Mouse (Mus musculus) lung, adult 2 months (tissue): Measurements from ENCODE around the gene Rps9. TPM values are rescaled to one million over a fixed set of nuclear protein-coding genes. Genes with fewer than 3 reads are reported as not detected.
"Not testable (repeated sequence)": the region's sequence is repeated elsewhere in the genome, so short reads cannot be mapped to it uniquely, and the experiment has no call there.

Source experiments
- DNase-seq: peaks from one replicate; pipeline ENCODE4 v3.0.0; 2022
- H3K4me1 ChIP-seq: fragments of 200-500 bp; 2 replicates; pipeline ENCODE4 v1.6.1; 2011; ENCODE audit warnings: low read length; ENCODE audit not compliant: control insufficient read depth, insufficient read depth
- H3K4me3 ChIP-seq: fragments of 200-500 bp; replicated peaks from 2 replicates; pipeline ENCODE3; 2011; ENCODE audit warnings: low read depth, mild to moderate bottlenecking, control low read depth, low read length; ENCODE audit errors: extremely low read depth
- CTCF ChIP-seq: fragments of 200-500 bp; IDR thresholded peaks from 2 replicates; pipeline ENCODE4 v1.5.1; 2011; ENCODE audit warnings: mild to moderate bottlenecking, low read length, control low read depth; ENCODE audit not compliant: insufficient read depth
- POLR2A ChIP-seq: fragments of 200-500 bp; IDR thresholded peaks from 2 replicates; pipeline ENCODE4 v1.6.1; 2011; ENCODE audit warnings: low read depth, mild to moderate bottlenecking, control low read depth, low read length, borderline replicate concordance; ENCODE audit errors: extremely low read depth
- WGBS: fragments of 180-500 bp; shearing (Covaris S2); methylation state at CpG from one replicate; pipeline ENCODE4 v1.1.7; 2018; 5-methylcytosine and 5-hydroxymethylcytosine counted together
- polyA plus RNA-seq: library from polyadenylated mRNA; depleted of rRNA; stranded (reverse); fragments of >200 nt; gene quantifications from 2 replicates; pipeline ENCODE4 v1.2.3, GENCODE M21; 2012; rRNA removed

Rps9 gene
- polyA plus RNA-seq, 1 experiment: 1,126 TPM

DNA sequence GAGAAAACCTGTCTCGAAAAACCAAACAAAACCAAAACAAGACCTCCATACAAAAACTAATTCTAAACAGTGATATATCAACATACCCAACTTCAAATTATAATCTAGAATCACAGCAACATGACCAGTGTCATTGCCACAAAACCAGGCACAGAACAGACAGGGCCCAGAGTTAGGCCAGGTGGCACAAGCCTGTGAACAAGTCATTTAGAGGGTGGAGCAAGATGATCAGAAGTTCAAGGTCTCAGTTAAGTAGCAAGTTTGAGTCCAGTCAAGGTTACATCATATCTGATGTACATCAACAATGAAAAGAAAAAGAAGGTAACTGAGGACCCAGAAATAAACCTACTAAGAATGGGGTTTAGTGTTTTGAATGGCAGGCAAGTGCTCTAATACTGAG is 5.2 kb downstream of the Rps9 start:
- H3K4me1 ChIP-seq: peaks cover 16% of the 10 kb centered on the region
- WGBS: 79% methylated on average over 1 of the region's 1 CpGs
- no peak overlapping the region for H3K4me3 ChIP-seq
- no peak for DNase-seq
- TF ChIP-seq POLR2A (no peak), CTCF (no peak)

DNA sequence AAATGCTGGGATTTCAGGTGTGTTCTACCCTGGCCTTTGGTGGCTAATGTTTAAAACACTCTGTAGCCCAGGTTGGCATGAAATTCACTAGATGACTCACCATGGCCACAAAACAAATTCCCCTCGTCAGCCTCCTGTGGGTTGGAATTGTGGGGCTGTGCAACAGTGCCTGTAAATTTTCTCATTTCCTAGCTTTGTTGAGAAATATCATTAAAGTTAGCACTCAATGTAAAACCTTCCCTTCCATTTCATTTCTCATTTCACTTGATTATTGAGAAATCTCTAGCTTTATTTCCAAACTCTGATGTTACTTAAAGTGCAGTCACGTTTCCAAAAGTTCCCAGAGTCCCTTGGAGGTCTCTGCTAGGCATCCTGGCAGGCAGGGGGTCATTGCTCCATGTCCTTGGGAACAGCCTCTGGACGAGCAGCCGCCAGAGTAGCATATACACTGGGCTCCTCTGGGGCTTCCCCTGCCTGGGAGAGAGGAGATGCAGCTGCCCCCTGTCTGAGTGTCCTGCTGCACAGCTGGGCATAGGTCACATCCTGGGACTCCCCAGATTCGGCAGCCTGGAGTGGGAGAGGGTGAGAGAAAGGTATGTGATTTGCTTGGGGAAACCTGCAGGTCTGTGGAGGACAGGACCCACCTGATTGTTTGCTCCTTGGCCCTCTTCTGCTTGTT is 8.6 kb downstream of the Rps9 start:
- DNase-seq: no peak
- no peak overlapping the region for H3K4me3 ChIP-seq
- 32% methylated on average over 5 of the region's 5 CpGs for WGBS
- no peaks in the 10 kb centered on the region for H3K4me1 ChIP-seq
- TF ChIP-seq CTCF: no peak
- TF ChIP-seq POLR2A: no peak

GRCm38 (mm10) chr7:3715249-3715648 is 11.5 kb downstream of the Rps9 start:
- DNase-seq: no peak
- Histone ChIP-seq H3K4me3 (no peak overlapping the region), H3K4me1 (no peaks in the 10 kb centered on the region)
- no peak for TF ChIP-seq POLR2A
- no peak for TF ChIP-seq CTCF
- 25% methylated on average over 1 of the region's 1 CpGs for WGBS

GRCm38 (mm10) chr7:3720268-3720667 is 16.5 kb downstream of the Rps9 start, which contains the start of gene Pirb:
Gene Pirb, minus strand, starts transcription at chr7:3720391.
- H3K4me3 ChIP-seq, H3K4me1 ChIP-seq, DNase-seq: not testable (repeated sequence)
- 40% methylated on average over 1 of the region's 3 CpGs for WGBS

- not testable (repeated sequence) for DNase-seq, H3K4me1 ChIP-seq, H3K4me3 ChIP-seq
Observed at GRCm38 (mm10) chr7:3725459-3725858, 21.7 kb downstream of the Rps9 start.

- DNase-seq, H3K4me1 ChIP-seq, H3K4me3 ChIP-seq: not testable (repeated sequence)
- WGBS: no CpG with 5 or more reads among the region's 1 CpGs
Observed at GRCm38 (mm10) chr7:3732675-3733074, 28.9 kb downstream of the Rps9 start.

Other genes with a start within 250 kb of the Rps9 start
- gene Tarm1, start 201.4 kb upstream of the Rps9 start, polyA plus RNA-seq: 0.07 and 0.25 TPM in 2 replicates
- 0.18 and 0.28 TPM in 2 replicates for gene Oscar, start 87.8 kb upstream of the Rps9 start, polyA plus RNA-seq
- 151 and 167 TPM in 2 replicates for gene Ndufa3, start 86.6 kb upstream of the Rps9 start, polyA plus RNA-seq
- gene Tfpt, start 74.1 kb upstream of the Rps9 start, polyA plus RNA-seq: 6.3 and 8.2 TPM in 2 replicates
- gene Prpf31, start 74.0 kb upstream of the Rps9 start, polyA plus RNA-seq: 19.2 and 24.9 TPM in 2 replicates
- 59.6 and 62.2 TPM in 2 replicates for gene Cnot3, start 58.7 kb upstream of the Rps9 start, polyA plus RNA-seq
- gene Leng1, start 38.2 kb upstream of the Rps9 start, polyA plus RNA-seq: 3.0 and 3.8 TPM in 2 replicates
- gene Tmc4, start 26.4 kb upstream of the Rps9 start, polyA plus RNA-seq: 79.8 and 83.7 TPM in 2 replicates
- 100.0 and 102 TPM in 2 replicates for gene Tsen34, start 11.1 kb upstream of the Rps9 start, polyA plus RNA-seq
- gene Mboat7, start 10.5 kb upstream of the Rps9 start, polyA plus RNA-seq: 59.9 and 60.1 TPM in 2 replicates
- 15.3 and 27.7 TPM in 2 replicates for gene Pirb, start 16.4 kb downstream of the Rps9 start, polyA plus RNA-seq
- gene Gm15448, start 121.7 kb downstream of the Rps9 start, polyA plus RNA-seq: 0.78 and 1.4 TPM in 2 replicates
- 1.4 and 2.8 TPM in 2 replicates for gene Pira2, start 141.1 kb downstream of the Rps9 start, polyA plus RNA-seq
- 2.4 and 5.1 TPM in 2 replicates for gene Gm14548, start 194.1 kb downstream of the Rps9 start, polyA plus RNA-seq
- 4.0 and 4.3 TPM in 2 replicates for gene Lilra6, start 211.5 kb downstream of the Rps9 start, polyA plus RNA-seq